Mouse (Mus musculus): ENCODE measurements around the gene Cttnbp2nl.

The Cttnbp2nl gene

DNA sequence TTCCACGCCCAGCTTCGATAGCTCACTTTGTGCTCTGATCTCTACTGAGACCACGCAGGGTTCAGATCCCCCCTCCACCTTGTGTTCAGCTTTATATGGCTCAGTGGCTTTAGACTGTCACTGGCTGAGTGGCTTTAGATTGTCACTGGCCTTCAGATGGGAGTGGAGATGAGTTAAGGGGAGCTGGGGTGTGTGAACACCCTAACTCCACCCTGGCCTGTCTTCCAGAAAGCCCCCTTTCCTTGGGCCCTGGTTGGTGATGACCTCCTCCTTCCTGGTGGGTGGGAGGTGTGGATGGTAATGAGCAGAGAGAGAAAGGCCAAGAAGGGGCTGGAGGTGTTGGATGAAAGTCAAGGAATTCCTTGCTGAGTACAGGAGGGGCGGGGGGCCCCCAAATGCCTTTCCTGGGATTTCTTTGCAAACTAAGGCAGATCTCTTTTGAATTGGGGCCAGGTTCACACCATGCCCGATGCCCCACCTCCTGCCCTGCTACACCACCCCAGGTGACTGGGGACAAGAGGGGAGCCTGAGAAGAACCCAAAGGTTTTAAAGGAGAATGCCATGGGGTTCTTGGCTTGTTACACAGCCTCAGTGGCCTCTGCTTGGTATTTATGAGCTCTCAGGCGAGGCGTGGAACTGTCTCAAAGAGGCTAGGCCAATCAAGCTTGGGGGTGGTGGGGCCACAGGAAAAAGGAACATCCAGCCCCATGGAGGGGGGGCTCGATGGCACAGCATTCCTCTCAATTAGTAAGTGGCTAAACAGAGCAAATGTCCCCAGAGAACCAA is 87.7 kb downstream of the Cttnbp2nl start:
- DNase-seq (ENCODE audit: low spot score in 2 of 2) = no peak

GRCm38 (mm10) chr3:104963331-104964276 is 89.3 kb downstream of the Cttnbp2nl start:
- DNase-seq (ENCODE audit: low spot score in 2 of 2) = no peak

DNA sequence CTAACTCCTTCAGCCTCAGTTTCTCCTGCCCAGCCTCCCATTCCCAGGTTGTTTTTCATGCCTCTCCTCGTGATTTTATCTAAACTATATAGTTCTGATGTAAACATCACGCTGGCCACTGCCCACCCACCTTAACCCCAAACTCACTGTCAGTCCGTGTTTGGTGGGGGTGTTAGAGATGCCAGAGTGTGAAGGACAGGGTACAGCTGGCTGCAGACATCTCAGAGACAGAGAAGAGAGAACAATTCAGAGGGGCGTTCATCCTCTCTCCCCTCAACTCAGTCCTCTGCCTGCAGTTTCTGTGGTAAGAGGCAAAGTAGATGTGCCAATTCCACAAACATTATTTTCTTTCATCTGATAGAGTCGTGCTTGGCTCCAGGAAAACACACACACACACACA is 90.1 kb downstream of the Cttnbp2nl start:
- no peak for DNase-seq (ENCODE audit: low spot score in 2 of 2)

DNA sequence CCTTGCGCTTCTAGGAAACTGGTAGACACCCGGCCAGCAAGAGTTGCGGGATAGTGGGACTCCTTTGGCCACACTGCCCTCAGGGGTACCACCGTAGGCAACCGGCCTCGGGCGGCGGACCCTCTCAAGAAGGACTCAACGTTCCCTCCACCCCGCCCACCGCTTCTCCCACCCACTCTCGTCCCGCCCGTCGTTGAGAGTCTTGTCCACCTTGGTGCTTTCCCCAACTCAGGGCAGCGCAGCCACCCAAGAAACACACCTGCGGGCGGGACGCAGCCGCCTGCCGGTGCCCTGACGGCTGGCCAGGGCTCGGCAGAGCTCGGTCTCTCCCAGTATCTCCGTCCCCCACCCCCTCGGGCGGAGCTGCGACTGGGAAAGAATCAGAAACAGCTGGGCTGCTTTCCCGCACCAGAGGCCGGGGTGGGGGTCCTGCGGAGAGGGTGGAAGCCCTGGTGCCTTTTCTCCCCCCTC is 90.8 kb downstream of the Cttnbp2nl start:
- no peak for DNase-seq (ENCODE audit: low spot score in 2 of 2)

- no peak for DNase-seq (ENCODE audit: low spot score in 2 of 2)
Measured at GRCm38 (mm10) chr3:104961066-104962059, 91.6 kb downstream of the Cttnbp2nl start, which contains the start of gene Wnt2b. Gene Wnt2b, minus strand, starts transcription at chr3:104961921.

GRCm38 (mm10) chr3:104960026-104961000 is 92.6 kb downstream of the Cttnbp2nl start:
- DNase-seq (ENCODE audit: low spot score in 2 of 2) = no peak

- DNase-seq (ENCODE audit: low spot score in 2 of 2) = no peak
Measured at GRCm38 (mm10) chr3:104956131-104956581, 96.8 kb downstream of the Cttnbp2nl start.

DNA sequence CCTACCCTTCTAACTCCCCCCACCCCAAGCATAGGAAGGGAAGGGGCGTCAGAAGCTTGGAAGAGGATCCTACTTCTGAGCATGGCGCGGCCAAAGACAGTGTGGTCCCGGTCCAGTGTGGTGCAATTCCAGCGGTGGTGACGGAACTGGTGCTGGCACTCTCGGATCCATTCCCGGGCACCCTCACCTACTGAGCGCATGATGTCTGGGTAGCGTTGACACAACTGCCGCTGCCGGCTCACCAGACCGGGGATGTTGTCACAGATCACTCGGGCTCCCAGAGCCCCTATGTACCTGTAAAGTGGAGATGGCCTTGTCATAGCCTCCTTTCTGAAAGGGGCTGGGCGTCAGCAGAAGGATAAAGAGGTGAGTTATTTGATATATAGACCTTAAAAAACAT is 98.4 kb downstream of the Cttnbp2nl start:
- no peak for DNase-seq (ENCODE audit: low spot score in 2 of 2)

DNA sequence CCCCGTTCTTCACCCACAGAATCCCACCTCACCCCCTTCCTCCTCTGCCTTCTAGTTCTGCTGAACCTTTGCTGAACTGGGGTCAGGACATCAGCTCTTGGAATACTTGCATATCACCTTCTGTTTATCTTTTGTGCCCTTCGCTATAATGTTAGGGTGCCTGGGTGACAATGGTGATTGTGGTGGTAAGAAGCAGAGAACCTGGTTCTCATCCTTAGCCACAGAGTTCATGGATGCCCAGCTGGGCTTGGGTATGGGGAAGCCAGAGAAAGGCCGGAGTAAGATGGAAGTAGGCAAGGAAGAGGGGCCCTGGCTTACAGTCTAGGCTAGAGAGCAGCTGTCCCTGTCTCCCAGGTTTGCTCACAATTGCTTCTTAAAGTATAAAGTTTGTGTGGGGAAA is 98.8 kb downstream of the Cttnbp2nl start:
- DNase-seq (ENCODE audit: low spot score in 2 of 2) = no peak

DNA sequence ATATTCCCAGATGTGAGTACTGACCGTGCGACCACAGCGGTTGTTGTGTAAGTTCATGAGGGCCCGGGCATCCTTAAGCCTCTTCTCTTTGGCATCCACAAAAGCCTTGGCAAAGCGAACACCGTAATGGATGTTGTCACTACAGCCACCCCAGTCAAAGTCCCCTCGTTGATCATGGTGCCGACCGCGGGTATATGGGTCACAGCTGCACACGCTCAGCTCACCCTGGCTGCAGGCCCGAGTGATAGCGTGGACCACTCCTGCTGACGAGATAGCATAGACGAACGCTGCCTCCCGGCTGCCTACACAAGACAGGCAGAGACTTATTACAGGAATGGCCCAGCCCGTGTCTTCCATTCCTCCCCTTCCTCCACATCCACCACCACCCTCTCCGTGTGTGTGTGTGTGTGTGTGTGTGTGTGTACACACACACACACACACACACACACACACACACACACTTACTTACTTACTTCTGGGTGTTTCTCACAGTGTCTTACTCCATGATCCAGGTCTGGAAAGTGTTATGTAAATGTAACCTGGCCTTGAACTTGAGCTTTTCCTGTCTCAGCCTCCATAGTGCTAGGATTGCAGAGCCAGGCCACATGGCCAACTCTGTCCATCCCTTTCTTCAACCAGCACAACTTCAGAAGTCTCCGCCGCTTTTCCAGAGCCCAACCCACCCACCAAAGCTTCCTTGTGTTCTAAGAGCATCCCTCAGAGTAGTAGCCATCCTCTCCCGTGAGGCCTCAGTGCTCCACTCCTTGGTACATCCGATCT is 99.9 kb downstream of the Cttnbp2nl start:
- DNase-seq (ENCODE audit: low spot score in 2 of 2) = no peak
